Mouse (Mus musculus) left cerebral cortex, adult 9 months (tissue): ENCODE measurements at regions not wholly inside any gene's neighbourhood (a gene's known extent, or its start where the extent isn't known, plus 50 kb on each side); places are given as distances from the start of the nearest gene placed in this dataset.
A peak's percentile ranks its signal among the peaks of the same experiment; 100 is the strongest.

Source experiments
- DNase-seq, 2 experiments: peaks; one replicate each; pipeline ENCODE4 v3.0.0; 2022; ENCODE audit warnings: low spot score in 2 of 2

DNA sequence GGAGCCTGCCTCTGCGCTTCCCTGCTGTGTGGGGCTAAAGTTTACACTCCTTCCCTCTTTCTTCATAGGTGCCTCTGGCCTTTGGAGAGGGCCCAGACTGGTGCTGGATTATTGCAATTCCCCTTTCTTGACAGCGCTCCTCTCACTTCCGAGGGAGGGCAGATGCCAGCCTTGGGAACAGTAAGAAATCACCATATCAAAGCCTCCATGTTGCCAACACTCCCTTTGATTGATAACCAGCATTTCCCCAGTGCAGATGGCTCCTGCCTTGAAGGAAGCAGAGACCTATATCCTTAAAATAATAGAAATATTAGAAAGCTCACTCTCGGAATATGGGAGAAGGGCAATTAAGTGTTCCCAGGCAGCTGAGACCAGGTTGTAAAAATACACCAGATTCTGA, 63.1 kb upstream of the Cep295 start:
- DNase-seq, result no peak

DNA sequence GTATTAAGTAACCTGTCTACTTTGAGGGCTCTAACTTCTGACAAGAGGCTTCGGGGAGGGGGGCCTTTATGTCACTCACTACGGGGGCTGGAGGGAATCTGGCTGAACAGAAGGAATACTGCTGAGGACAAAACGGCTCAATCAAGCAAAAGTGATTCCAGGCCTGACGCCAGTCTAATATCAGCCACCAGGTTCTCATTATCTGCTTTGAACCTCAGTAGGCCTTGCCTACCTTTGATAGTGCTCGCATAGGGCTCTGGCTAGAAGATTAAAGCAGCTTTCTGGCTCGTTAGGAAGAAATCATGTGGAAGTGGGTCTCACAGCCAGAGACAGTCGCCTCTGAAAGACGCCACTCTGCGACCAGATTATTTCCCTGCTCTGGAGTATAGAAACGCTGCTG, 64.3 kb upstream of the Cep295 start:
- DNase-seq, result no peak

DNA sequence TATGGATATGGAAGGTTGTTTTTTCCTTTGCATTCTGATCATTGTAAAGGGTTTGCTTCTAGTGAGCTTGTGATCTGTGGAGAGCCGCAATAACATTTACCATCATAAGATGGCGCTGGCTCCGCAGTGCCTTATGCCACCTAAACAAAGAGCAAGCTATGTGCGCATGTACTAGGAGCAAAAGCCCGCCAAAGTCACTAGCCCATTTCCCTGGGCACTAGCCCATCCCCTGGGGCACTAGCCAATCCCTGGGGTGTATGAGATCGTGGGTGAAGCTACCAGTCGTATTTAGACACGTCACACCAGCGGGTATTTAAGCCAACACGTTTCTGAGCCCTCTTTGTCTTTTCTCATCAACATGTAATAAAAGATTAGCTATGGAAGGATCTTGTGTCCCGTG, 59.0 kb upstream of the Smco4 start:
- DNase-seq, result peak in 1 of 2 experiments; percentile 3

DNA sequence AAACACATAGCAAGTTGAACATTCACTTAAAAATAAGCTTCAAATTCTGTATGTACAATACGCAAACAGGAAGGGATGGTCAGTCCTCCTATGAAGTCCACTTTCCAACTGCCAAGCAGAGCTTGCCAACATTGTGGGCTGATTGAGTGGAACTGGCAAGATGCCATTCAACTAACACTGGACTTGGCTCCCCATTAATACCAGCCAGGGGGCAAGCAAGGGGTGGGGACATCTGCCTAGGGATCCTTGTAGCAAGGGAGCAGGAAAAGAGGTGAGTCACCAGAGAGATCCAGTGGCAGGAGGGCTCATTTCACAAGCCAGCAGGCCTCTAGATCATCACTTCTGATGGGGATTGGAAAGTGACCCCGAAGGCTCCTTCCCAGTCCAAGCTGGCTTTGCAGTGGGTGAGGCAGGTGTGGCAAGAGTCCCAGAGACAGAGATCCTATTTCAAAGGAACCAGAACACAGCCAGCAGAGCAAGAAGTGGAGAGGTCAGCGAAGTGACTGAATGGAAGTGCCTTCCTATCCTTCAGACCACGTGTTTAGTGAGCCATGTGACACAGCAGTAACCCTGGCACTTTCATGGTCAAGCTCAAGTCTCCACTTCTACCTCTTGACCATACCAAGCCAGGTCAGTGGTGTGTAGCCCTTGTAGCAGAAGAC, 53.8 kb upstream of the Smco4 start:
- DNase-seq, result no peak

DNA sequence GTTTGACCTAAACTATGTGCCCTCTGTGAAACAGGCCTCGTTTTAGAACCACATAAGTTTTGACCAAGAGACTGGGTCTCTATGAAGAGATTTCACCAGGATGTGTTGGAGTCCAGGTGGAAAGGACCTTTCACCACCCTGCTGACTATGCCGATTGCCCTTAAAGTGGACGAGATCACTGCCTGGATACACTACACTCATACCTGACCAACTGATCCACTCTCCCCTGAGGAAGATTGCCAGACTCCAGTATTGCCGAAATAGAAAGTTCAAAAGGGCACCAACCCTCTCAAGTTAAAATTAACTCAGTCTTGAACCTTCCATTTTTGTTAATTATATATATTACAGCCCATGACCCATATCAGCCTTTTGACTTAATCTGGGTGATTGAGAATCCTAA, 51.1 kb upstream of the Smco4 start:
- no peak for DNase-seq
